Mouse (Mus musculus) c-Kit-positive CD71-positive TER-119-negative erythroid progenitor cells, embryonic 14.5 days (primary cell): ENCODE measurements around the gene Sfxn2.
A peak's percentile ranks its signal among the peaks of the same experiment; 100 is the strongest.

Experiments
- DNase-seq: peaks from one replicate; pipeline ENCODE4 v3.0.0-alpha.2; 2013; ENCODE audit warnings: low read depth

The Sfxn2 gene

GRCm38 (mm10) chr19:46572951-46573937 is at the start of gene Sfxn2, which contains the start of gene Arl3:
Gene Sfxn2, plus strand, starts transcription at chr19:46573365.
Gene Arl3, minus strand, starts transcription at chr19:46573198.
- DNase-seq = peak; percentile 93

GRCm38 (mm10) chr19:46523480-46524151 is 49.5 kb upstream of the Sfxn2 start:
- no peak for DNase-seq

- DNase-seq = no peak
These were observed 49.0 kb upstream of the Sfxn2 start for GRCm38 (mm10) chr19:46524152-46524544.

- no peak for DNase-seq
These were observed 48.4 kb upstream of the Sfxn2 start for GRCm38 (mm10) chr19:46524601-46525321.

- no peak for DNase-seq
These were observed 47.2 kb upstream of the Sfxn2 start for GRCm38 (mm10) chr19:46525691-46526631.

GRCm38 (mm10) chr19:46527632-46528528 is 45.3 kb upstream of the Sfxn2 start:
- DNase-seq = no peak

- DNase-seq = no peak
These were observed 44.5 kb upstream of the Sfxn2 start for GRCm38 (mm10) chr19:46528529-46529213.

GRCm38 (mm10) chr19:46529601-46530448 is 43.3 kb upstream of the Sfxn2 start:
- DNase-seq = no peak

GRCm38 (mm10) chr19:46530449-46530990 is 42.6 kb upstream of the Sfxn2 start:
- no peak for DNase-seq

GRCm38 (mm10) chr19:46531071-46532030 is 41.8 kb upstream of the Sfxn2 start:
- no peak for DNase-seq

- no peak for DNase-seq
These were observed 41.0 kb upstream of the Sfxn2 start for GRCm38 (mm10) chr19:46532031-46532688.

- no peak for DNase-seq
These were observed 40.1 kb upstream of the Sfxn2 start for GRCm38 (mm10) chr19:46533066-46533465.

- DNase-seq = no peak
These were observed 39.6 kb upstream of the Sfxn2 start for GRCm38 (mm10) chr19:46533525-46533924.

- no peak for DNase-seq
These were observed 38.5 kb upstream of the Sfxn2 start for GRCm38 (mm10) chr19:46534542-46535098.

GRCm38 (mm10) chr19:46537357-46537756 is 35.8 kb upstream of the Sfxn2 start:
- DNase-seq = no peak

GRCm38 (mm10) chr19:46538213-46538612 is 35.0 kb upstream of the Sfxn2 start:
- no peak for DNase-seq
